Mouse (Mus musculus) small intestine, adult 2 months (tissue): Measurements from ENCODE around the gene Asb4.

Experiments used
- CTCF ChIP-seq: fragments of 200-500 bp; IDR thresholded peaks from 2 replicates; pipeline ENCODE4 v1.5.1; 2012; ENCODE audit warnings: low read depth, mild to moderate bottlenecking, control low read depth, inconsistent platforms, low read length, moderate library complexity, mixed read lengths; ENCODE audit not compliant: insufficient replicate concordance, insufficient read length; ENCODE audit errors: extremely low read depth
- POLR2A ChIP-seq: fragments of 200-500 bp; IDR thresholded peaks from 2 replicates; pipeline ENCODE4 v1.6.1; 2012; ENCODE audit warnings: low read depth, mild to moderate bottlenecking, control low read depth, inconsistent platforms, low read length, moderate library complexity

DNA sequence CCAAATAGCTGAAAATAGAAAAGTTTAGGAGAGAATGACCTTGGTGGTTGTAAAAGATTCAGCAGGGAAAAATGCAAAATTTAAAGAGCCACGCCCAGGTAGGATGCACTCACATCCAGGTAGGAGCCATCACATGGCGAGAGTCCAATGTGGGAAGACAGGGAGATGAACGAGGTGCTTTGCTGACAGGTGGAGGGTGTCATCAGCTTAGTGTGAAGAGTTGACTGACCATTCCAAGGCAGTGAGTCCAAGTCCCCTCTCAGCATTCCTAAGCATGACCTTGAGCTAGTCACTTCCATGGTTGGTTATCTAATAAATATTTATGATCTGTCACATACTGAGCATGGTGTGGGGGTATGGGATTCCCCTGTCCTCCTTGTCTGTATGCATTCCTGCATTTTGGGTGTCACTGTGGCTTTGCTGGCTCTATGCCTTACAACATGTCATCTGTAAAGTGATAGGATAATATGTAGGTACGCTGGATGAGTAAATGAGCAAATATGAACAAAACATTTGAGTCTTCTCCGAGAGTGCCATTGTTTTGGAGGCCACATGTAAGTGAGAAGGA is 61.2 kb downstream of the Asb4 start:
- TF ChIP-seq CTCF (no peak), POLR2A (no peak)
